Mouse (Mus musculus): ENCODE results near the gene Hmg20b.

DNA sequence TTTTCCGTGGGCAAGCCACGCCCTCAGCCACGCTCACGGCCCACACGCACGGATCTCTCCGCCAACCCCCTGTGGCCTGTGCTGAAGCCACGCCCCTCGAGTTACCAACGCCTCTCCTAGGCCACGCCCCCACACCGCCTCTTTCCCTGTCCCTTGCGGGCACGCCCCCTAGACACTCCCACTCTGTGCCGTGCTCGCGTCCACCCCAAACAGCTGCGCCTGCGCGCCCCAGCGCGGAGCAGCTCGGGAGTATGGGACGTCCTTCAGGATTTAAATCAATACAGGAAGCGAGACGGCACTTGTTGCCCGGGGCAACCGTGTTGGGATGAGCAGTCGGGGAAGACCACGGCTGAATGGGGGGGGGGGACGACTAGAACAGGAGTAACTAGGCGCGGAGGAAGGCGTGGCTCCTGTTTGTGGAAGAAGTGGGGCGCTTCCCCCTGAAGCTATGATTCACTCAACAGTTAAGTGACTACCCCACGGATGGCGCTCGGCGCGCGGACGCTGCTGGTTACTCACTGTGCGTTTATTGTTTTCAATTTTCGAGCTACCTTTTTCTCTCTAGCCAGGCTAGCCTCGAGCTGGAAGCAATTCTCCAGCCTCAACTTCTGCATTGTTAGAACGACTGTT lies 28.4 kb upstream of the Hmg20b start:
- no peak for TF ChIP-seq CTCF (IDR thresholded peaks at IDR 0.05; ENCODE audit: control insufficient read depth, insufficient read depth, insufficient read length)
- TF ChIP-seq MAX (IDR thresholded peaks at IDR 0.05), result no peak
